Mouse (Mus musculus) liver, embryonic 11.5 days (tissue): ENCODE measurements at regions not wholly inside any gene's neighbourhood (a gene's known extent, or its start where the extent isn't known, plus 50 kb on each side); places are given as distances from the start of the nearest gene placed in this dataset.

Experiments
- ATAC-seq: fragments of 200-750 bp; cut with Nextera tagmentation; replicated peaks from 2 replicates; pipeline ENCODE4 v1.8.0; 2017; ENCODE audit warnings: moderate number of reproducible peaks, mild to moderate bottlenecking, moderate TSS enrichment, moderate library complexity; ENCODE audit not compliant: low FRiP score
- DNase-seq: peaks from one replicate; pipeline ENCODE4 v3.0.0-alpha.2; 2017; ENCODE audit warnings: low spot score
- H3K27ac ChIP-seq: fragments of 300-500 bp; sonication (generic); 2 replicates; pipeline ENCODE4 v1.5.1; 2014; ENCODE audit warnings: mild to moderate bottlenecking, low read depth, low read length, control low read depth
- H3K27me3 ChIP-seq: fragments of 300-500 bp; sonication (generic); replicated peaks from 2 replicates; pipeline ENCODE4 v1.6.1; 2014; ENCODE audit warnings: low read length, mixed read lengths; ENCODE audit not compliant: control insufficient read depth, insufficient read depth
- H3K36me3 ChIP-seq: fragments of 300-500 bp; sonication (generic); 2 replicates; pipeline ENCODE4 v1.6.1; 2014; ENCODE audit warnings: mild to moderate bottlenecking, low read length, moderate library complexity, mixed read lengths; ENCODE audit not compliant: control insufficient read depth, insufficient read depth
- H3K4me1 ChIP-seq: fragments of 300-500 bp; sonication (generic); replicated peaks from 2 replicates; pipeline ENCODE4 v1.6.1; 2014; ENCODE audit warnings: low read length, mixed read lengths; ENCODE audit not compliant: control insufficient read depth, insufficient read depth
- H3K4me2 ChIP-seq: fragments of 300-500 bp; sonication (generic); 2 replicates; pipeline ENCODE4 v1.6.1; 2014; ENCODE audit warnings: mild to moderate bottlenecking, control low read depth, moderate library complexity
- H3K4me3 ChIP-seq: fragments of 300-500 bp; sonication (generic); 2 replicates; pipeline ENCODE4 v1.5.1; 2014; ENCODE audit warnings: low read depth, low read length, control low read depth
- H3K9ac ChIP-seq: fragments of 300-500 bp; sonication (generic); 2 replicates; pipeline ENCODE4 v1.6.1; 2014; ENCODE audit warnings: low read depth, low read length, control low read depth
- H3K9me3 ChIP-seq: fragments of 300-500 bp; sonication (generic); 2 replicates; pipeline ENCODE4 v1.6.1; 2016; ENCODE audit warnings: low read length, inconsistent platforms, mixed read lengths; ENCODE audit not compliant: control insufficient read depth
- WGBS: fragments of 180-500 bp; shearing (Covaris S2); extraction: QIAGEN DNeasy Blood & Tissue Kit; methylation state at CpG from one replicate; pipeline ENCODE4 v1.1.7; 2014; 5-methylcytosine and 5-hydroxymethylcytosine counted together

DNA sequence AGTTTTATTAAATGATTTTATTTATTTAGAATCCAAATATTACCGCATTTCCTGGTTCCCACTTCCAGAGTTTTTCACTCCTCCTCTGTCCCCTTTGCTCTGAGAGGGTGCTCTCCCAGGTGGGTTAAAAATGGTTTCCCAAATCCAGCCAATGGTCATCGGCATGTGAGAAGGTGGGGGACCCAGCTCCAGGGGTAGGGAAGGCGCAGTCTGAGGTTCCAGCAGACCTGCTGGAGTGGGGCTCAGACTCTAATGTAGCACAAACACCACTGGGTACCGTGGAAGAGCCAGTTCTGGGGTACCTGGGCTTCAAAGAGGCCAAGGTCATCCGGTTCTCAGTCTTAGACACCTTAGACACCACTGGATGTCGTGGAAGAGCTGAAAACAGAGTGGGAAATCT is 875.6 kb downstream of the Fscb start:
- H3K36me3 ChIP-seq, result no peaks in the 10 kb centered on the region
- 71% methylated on average over 6 of the region's 6 CpGs for WGBS
- no peak overlapping the region for H3K4me2 ChIP-seq
- no peaks in the 10 kb centered on the region for H3K9me3 ChIP-seq
- no peaks in the 10 kb centered on the region for H3K4me1 ChIP-seq
- ATAC-seq (no peak), DNase-seq (no peak)
- no peak overlapping the region for H3K4me3 ChIP-seq
- H3K27ac ChIP-seq, result no peak overlapping the region
- H3K9ac ChIP-seq, result no peak overlapping the region
- H3K27me3 ChIP-seq, result no peaks in the 10 kb centered on the region

DNA sequence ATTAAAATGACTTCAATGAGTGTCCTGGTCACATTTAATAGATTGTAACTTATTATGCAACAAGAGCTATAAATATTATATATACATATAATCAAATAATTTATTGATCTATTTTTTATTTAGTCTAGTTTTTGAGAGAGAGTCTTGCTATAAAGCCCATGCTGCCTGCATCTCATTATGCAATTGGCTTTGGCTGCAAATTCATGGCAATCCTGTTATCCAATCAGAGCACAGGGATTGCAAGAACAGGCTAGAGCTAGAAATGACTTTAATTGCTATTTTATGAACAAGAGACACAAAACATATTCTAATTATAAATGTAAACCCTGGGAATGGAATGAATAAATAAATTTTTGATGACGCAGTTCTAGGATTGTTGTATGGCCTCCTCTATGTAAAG is 919.8 kb downstream of the Fscb start:
- DNase-seq (no peak), ATAC-seq (no peak)
- H3K9me3 ChIP-seq, result no peaks in the 10 kb centered on the region
- H3K27ac ChIP-seq, result no peak overlapping the region
- no peaks in the 10 kb centered on the region for H3K27me3 ChIP-seq
- WGBS, result 88% methylated on average over 1 of the region's 1 CpGs
- H3K9ac ChIP-seq, result no peak overlapping the region
- no peaks in the 10 kb centered on the region for H3K36me3 ChIP-seq
- no peak overlapping the region for H3K4me2 ChIP-seq
- no peak overlapping the region for H3K4me3 ChIP-seq
- H3K4me1 ChIP-seq, result no peaks in the 10 kb centered on the region

DNA sequence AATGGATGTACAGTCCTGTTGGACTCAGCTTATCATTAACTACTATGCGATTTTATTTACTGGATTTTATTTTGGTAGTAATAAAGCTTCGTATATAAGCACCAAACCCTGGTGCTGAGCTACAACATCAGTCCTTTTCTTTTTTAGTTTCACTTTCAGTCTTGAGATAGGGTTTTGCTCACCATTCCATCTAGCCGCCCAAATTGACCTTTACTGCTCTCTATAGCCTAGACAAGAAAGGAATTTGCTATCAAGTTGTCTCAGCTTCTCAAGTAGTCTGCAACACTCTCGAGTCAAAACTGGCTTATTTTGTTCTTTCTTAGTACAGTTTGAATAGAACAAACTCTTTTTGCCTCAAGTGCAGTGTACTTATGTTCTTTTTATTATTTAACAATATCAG is 921.7 kb downstream of the Fscb start:
- H3K27ac ChIP-seq, result no peak overlapping the region
- H3K4me3 ChIP-seq, result no peak overlapping the region
- H3K9ac ChIP-seq, result no peak overlapping the region
- ATAC-seq (no peak), DNase-seq (no peak)
- no peaks in the 10 kb centered on the region for H3K9me3 ChIP-seq
- no peaks in the 10 kb centered on the region for H3K4me1 ChIP-seq
- H3K4me2 ChIP-seq, result no peak overlapping the region
- 58% methylated on average over 4 of the region's 4 CpGs for WGBS
- no peaks in the 10 kb centered on the region for H3K27me3 ChIP-seq
- no peaks in the 10 kb centered on the region for H3K36me3 ChIP-seq

DNA sequence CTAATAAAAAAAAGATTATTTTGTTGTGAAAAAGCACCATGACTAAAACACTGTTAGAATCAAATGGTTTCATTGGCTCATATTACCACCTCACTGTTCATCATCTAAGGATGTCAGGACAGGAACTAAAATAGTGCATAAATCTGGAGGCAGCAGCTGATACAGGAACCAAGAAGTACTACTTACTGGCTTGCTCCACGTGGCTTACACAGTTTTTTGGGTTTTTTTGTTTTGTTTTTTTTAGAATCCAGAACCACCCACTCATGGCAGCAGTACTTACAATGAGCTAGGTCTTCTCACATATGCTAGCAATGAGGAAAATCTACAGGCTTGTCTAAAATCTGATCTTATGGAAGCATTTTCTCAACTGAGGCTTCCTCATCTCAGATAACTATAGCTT is 940.4 kb downstream of the Fscb start:
- DNase-seq, result no peak
- no peak overlapping the region for H3K27ac ChIP-seq
- no peak overlapping the region for H3K9ac ChIP-seq
- H3K4me2 ChIP-seq, result no peak overlapping the region
- no peak overlapping the region for H3K4me3 ChIP-seq
- 32% methylated on average over 1 of the region's 1 CpGs for WGBS
- no peaks in the 10 kb centered on the region for H3K36me3 ChIP-seq
- ATAC-seq, result no peak
- H3K4me1 ChIP-seq, result no peaks in the 10 kb centered on the region
- H3K27me3 ChIP-seq, result no peaks in the 10 kb centered on the region
- no peaks in the 10 kb centered on the region for H3K9me3 ChIP-seq

DNA sequence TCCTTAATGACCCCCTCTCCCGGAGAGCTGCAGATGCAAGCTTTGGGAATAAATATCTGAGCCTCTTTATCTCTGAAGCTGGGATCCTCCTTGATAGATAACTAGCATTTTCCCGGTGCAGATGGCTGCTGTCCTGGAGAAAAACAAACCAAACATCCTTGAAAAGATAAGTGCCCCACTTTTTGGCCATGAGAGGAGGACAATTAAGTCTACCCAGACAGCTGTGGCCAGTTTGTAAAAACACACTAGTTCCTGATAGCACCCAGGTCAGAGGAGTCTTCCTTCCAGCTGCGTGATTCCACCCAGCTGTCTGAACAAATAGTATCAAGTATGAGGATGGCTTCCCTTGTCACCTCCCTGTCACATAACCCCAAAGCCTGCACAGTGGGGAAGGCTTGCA is 970.7 kb downstream of the Fscb start:
- Histone ChIP-seq H3K4me1 (no peaks in the 10 kb centered on the region), H3K9me3 (no peaks in the 10 kb centered on the region), H3K9ac (no peak overlapping the region), H3K4me2 (no peak overlapping the region), H3K4me3 (no peak overlapping the region), H3K27ac (no peak overlapping the region), H3K27me3 (no peaks in the 10 kb centered on the region), H3K36me3 (no peaks in the 10 kb centered on the region)
- no peak for DNase-seq
- ATAC-seq, result peak; percentile 15; the same call in 1 of the 2 replicates
- WGBS, result 31% methylated on average over 3 of the region's 3 CpGs

DNA sequence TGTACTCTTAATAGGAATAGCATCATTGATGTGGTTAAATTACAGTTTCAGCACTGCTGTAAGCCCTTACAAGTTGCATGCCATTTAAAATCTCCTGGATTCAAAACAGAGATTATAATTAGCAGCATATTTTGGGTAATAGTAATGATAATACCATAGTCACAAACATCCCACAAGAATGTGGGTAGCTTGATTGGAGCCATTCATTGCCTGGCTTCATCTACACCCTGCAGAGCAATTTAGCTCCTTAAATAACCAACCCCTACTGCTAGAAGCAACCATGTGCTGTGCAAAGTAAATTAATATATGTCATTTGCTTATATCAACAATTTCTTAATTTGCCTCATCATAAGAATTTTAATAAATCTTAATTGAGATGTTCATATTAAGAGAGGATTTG is 984.1 kb downstream of the Fscb start:
- Histone ChIP-seq H3K4me3 (no peak overlapping the region), H3K4me2 (no peak overlapping the region), H3K27me3 (no peaks in the 10 kb centered on the region), H3K9ac (no peak overlapping the region), H3K36me3 (no peaks in the 10 kb centered on the region), H3K27ac (no peak overlapping the region), H3K4me1 (no peaks in the 10 kb centered on the region), H3K9me3 (no peaks in the 10 kb centered on the region)
- ATAC-seq (no peak), DNase-seq (no peak)

DNA sequence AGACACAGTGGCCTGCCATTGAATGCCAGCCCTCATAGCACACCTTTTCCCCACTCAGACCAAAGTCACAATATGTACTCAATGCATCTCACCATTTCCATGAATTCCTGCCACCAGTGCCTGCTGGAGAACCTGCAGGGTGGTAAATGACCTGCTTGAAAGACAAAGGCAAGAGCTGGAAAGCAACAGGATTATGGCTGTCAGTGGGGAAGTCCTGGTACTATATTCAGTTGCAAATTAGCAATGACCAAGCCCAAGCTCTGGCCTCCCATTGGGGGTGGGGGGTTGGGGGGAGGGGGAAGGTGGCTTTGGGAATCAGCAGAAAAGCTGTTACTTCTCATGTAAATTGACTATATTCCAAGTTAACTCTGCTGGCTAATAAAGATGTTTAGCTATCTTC is 990.4 kb downstream of the Fscb start:
- no peak for ATAC-seq
- Histone ChIP-seq H3K27ac (no peak overlapping the region), H3K9ac (no peak overlapping the region), H3K4me1 (no peaks in the 10 kb centered on the region), H3K36me3 (no peaks in the 10 kb centered on the region), H3K4me2 (no peak overlapping the region), H3K9me3 (no peaks in the 10 kb centered on the region), H3K4me3 (no peak overlapping the region), H3K27me3 (no peaks in the 10 kb centered on the region)
- DNase-seq, result no peak

DNA sequence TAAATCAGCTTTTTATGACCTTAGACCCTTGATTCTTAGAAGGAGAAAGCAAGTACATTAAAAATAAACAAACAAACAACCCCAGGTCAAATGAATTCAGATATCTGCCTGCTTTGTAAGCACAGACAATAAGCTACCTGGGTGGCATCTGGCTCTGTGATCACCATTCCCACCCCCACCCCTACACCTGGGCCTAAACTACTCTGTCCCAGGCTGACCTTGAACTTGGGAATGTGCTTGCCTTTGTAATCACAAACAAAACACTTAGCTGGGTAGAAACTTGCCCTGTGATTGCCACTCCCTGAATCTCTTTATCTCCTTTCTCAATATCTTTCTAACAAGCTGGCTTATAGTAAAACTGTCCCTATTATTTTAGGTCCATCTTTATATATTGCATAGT is 1005.6 kb downstream of the Fscb start:
- no peak for ATAC-seq

More for the DNA sequence above, 1005.6 kb downstream of the Fscb start:
- H3K27ac ChIP-seq, result no peak overlapping the region
- no peaks in the 10 kb centered on the region for H3K27me3 ChIP-seq
- no peak for DNase-seq
- no peaks in the 10 kb centered on the region for H3K9me3 ChIP-seq
- H3K4me3 ChIP-seq, result no peak overlapping the region
- H3K36me3 ChIP-seq, result no peaks in the 10 kb centered on the region
- H3K9ac ChIP-seq, result no peak overlapping the region
- H3K4me2 ChIP-seq, result no peak overlapping the region
- H3K4me1 ChIP-seq, result no peaks in the 10 kb centered on the region
